Comparison of ENCODE assay signal across 19 mouse cellular contexts in genomic region chr8:83942446-83942845, GRCm38 (mm10).
"Had no signal": no experiment of that assay in that cellular context is flagged by ENCODE, and none has a peak within 500 bp of the region (broad histone marks: within the 10 kb centered on the region; RNA-seq: fewer than 3 reads in every experiment).

No protein-coding gene starts in this region.

- H3K4me3 ChIP-seq: liver, embryonic 13.5 days; liver, embryonic 15.5 days; lung, embryonic 15.5 days; megakaryocyte, embryonic 14.5 days; midbrain, embryonic 13.5 days; midbrain, embryonic 15.5 days; neural tube, embryonic 12.5 days; stomach, embryonic 15.5 days had no signal

- H3K9ac ChIP-seq: liver, embryonic 13.5 days; liver, embryonic 15.5 days; liver, postnatal 0 days; lung, embryonic 15.5 days; midbrain, embryonic 13.5 days; midbrain, embryonic 15.5 days; neural tube, embryonic 12.5 days; stomach, embryonic 15.5 days had no signal

- H3K27ac ChIP-seq: liver, embryonic 13.5 days; liver, embryonic 15.5 days; lung, embryonic 15.5 days; macrophage; midbrain, embryonic 13.5 days; midbrain, embryonic 15.5 days; neural tube, embryonic 12.5 days; stomach, embryonic 15.5 days; stomach, postnatal 0 days had no signal

- H3K4me2 ChIP-seq: liver, embryonic 13.5 days; liver, embryonic 15.5 days; lung, embryonic 15.5 days; midbrain, embryonic 11.5 days; midbrain, embryonic 13.5 days; midbrain, embryonic 15.5 days; neural tube, embryonic 12.5 days; stomach, embryonic 15.5 days had no signal

- ATAC-seq: liver, postnatal 0 days; lung, postnatal 0 days; midbrain, embryonic 13.5 days; midbrain, embryonic 15.5 days had no signal

- DNase-seq: liver, embryonic 13.5 days; liver, postnatal 0 days; lung, postnatal 14 days; lung, postnatal 36 days; right cerebral cortex, postnatal 14 days; thymus, adult 18-20 months; thymus, postnatal 14 days; thymus, postnatal 36 days had no signal

- H3K9me3 ChIP-seq: liver, embryonic 13.5 days; liver, embryonic 15.5 days; lung, embryonic 15.5 days; megakaryocyte, embryonic 14.5 days; midbrain, embryonic 13.5 days; midbrain, embryonic 15.5 days; neural tube, embryonic 12.5 days; stomach, embryonic 15.5 days had no signal

- H3K27me3 ChIP-seq: liver, embryonic 13.5 days; lung, embryonic 15.5 days; midbrain, embryonic 13.5 days; midbrain, embryonic 15.5 days; neural tube, embryonic 12.5 days; stomach, embryonic 15.5 days had no signal

- H3K4me1 ChIP-seq: liver, embryonic 13.5 days; liver, embryonic 15.5 days; lung, embryonic 15.5 days; midbrain, embryonic 13.5 days; midbrain, embryonic 15.5 days; neural tube, embryonic 12.5 days; stomach, embryonic 15.5 days had no signal
